Mouse (Mus musculus): ENCODE results near the gene Fam198b.

GRCm38 (mm10) chr3:79911166-79911565, 26.8 kb downstream of the Fam198b start:
- TF ChIP-seq POLR2A (IDR thresholded peaks at IDR 0.05; ENCODE audit: insufficient read depth, low read depth, low read length): no peak
- TF ChIP-seq CTCF (IDR thresholded peaks at IDR 0.05; ENCODE audit: insufficient read depth, low read depth, low read length): no peak

All from olfactory bulb, adult 2 months (tissue).